Mouse (Mus musculus) lung, adult 2 months (tissue): ENCODE measurements at regions not wholly inside any gene's neighbourhood (a gene's known extent, or its start where the extent isn't known, plus 50 kb on each side); places are given as distances from the start of the nearest gene placed in this dataset.

Experiments used
- DNase-seq: peaks from one replicate; pipeline ENCODE4 v3.0.0; 2022
- H3K4me1 ChIP-seq: fragments of 200-500 bp; 2 replicates; pipeline ENCODE4 v1.6.1; 2011; ENCODE audit warnings: low read length; ENCODE audit not compliant: control insufficient read depth, insufficient read depth
- H3K4me3 ChIP-seq: fragments of 200-500 bp; replicated peaks from 2 replicates; pipeline ENCODE3; 2011; ENCODE audit warnings: low read depth, mild to moderate bottlenecking, control low read depth, low read length; ENCODE audit errors: extremely low read depth
- CTCF ChIP-seq: fragments of 200-500 bp; IDR thresholded peaks from 2 replicates; pipeline ENCODE4 v1.5.1; 2011; ENCODE audit warnings: mild to moderate bottlenecking, low read length, control low read depth; ENCODE audit not compliant: insufficient read depth
- POLR2A ChIP-seq: fragments of 200-500 bp; IDR thresholded peaks from 2 replicates; pipeline ENCODE4 v1.6.1; 2011; ENCODE audit warnings: low read depth, mild to moderate bottlenecking, control low read depth, low read length, borderline replicate concordance; ENCODE audit errors: extremely low read depth
- WGBS: fragments of 180-500 bp; shearing (Covaris S2); methylation state at CpG from one replicate; pipeline ENCODE4 v1.1.7; 2018; 5-methylcytosine and 5-hydroxymethylcytosine counted together

- no peak for DNase-seq
- TF ChIP-seq CTCF (no peak), POLR2A (no peak)
- Histone ChIP-seq H3K4me3 (no peak overlapping the region), H3K4me1 (peaks cover 8% of the 10 kb centered on the region)
- WGBS: 64% methylated on average over 4 of the region's 4 CpGs
These were observed 259.2 kb upstream of the Tbl1xr1 start for GRCm38 (mm10) chr3:21816968-21817858.

GRCm38 (mm10) chr3:21819030-21819429, 257.4 kb upstream of the Tbl1xr1 start:
- WGBS: 72% methylated on average over 4 of the region's 4 CpGs
- no peak overlapping the region for H3K4me3 ChIP-seq

GRCm38 (mm10) chr3:21820051-21820598, 256.3 kb upstream of the Tbl1xr1 start:
- 30% methylated on average over 3 of the region's 3 CpGs for WGBS

More at GRCm38 (mm10) chr3:21819030-21819429, 257.4 kb upstream of the Tbl1xr1 start:
- TF ChIP-seq CTCF (no peak), POLR2A (no peak)
- H3K4me1 ChIP-seq: peaks cover 8% of the 10 kb centered on the region
- no peak for DNase-seq

GRCm38 (mm10) chr3:21822675-21823074, 253.8 kb upstream of the Tbl1xr1 start:
- TF ChIP-seq CTCF (no peak), POLR2A (no peak)
- Histone ChIP-seq H3K4me3 (no peak overlapping the region), H3K4me1 (peaks cover 8% of the 10 kb centered on the region)
- no peak for DNase-seq
- 64% methylated on average over 4 of the region's 4 CpGs for WGBS

More at GRCm38 (mm10) chr3:21820051-21820598, 256.3 kb upstream of the Tbl1xr1 start:
- Histone ChIP-seq H3K4me3 (no peak overlapping the region), H3K4me1 (peaks cover 8% of the 10 kb centered on the region)
- TF ChIP-seq POLR2A (no peak), CTCF (no peak)
- DNase-seq: no peak

GRCm38 (mm10) chr3:21823331-21823730, 253.1 kb upstream of the Tbl1xr1 start:
- TF ChIP-seq POLR2A: no peak
- no peak for TF ChIP-seq CTCF
- WGBS: 76% methylated on average over 4 of the region's 4 CpGs
- DNase-seq: no peak
- Histone ChIP-seq H3K4me3 (no peak overlapping the region), H3K4me1 (peaks cover 8% of the 10 kb centered on the region)

- WGBS: 55% methylated on average over 8 of the region's 8 CpGs
- TF ChIP-seq POLR2A: no peak
- no peak for TF ChIP-seq CTCF
These were observed 252.2 kb upstream of the Tbl1xr1 start for GRCm38 (mm10) chr3:21824101-21824880.

GRCm38 (mm10) chr3:21824913-21825610, 251.4 kb upstream of the Tbl1xr1 start:
- 83% methylated on average over 5 of the region's 5 CpGs for WGBS
- H3K4me3 ChIP-seq: no peak overlapping the region
- no peak for TF ChIP-seq POLR2A
- no peak for TF ChIP-seq CTCF
- peaks cover 7% of the 10 kb centered on the region for H3K4me1 ChIP-seq
- DNase-seq: no peak

More at GRCm38 (mm10) chr3:21824101-21824880, 252.2 kb upstream of the Tbl1xr1 start:
- H3K4me3 ChIP-seq: no peak overlapping the region
- no peak for DNase-seq
- peaks cover 8% of the 10 kb centered on the region for H3K4me1 ChIP-seq

GRCm38 (mm10) chr3:21827656-21828055, 248.8 kb upstream of the Tbl1xr1 start:
- H3K4me3 ChIP-seq: no peak overlapping the region
- no peaks in the 10 kb centered on the region; the same call in 1 of the 2 replicates for H3K4me1 ChIP-seq
- DNase-seq: no peak
- no peak for TF ChIP-seq POLR2A
- TF ChIP-seq CTCF: no peak

- 96% methylated on average over 12 of the region's 12 CpGs for WGBS
- DNase-seq: no peak
- TF ChIP-seq CTCF (no peak), POLR2A (no peak)
- Histone ChIP-seq H3K4me3 (no peak overlapping the region), H3K4me1 (no peaks in the 10 kb centered on the region)
These were observed 243.3 kb upstream of the Tbl1xr1 start for GRCm38 (mm10) chr3:21833111-21833510.
